Mouse (Mus musculus) embryonic facial prominence, embryonic 13.5 days (tissue): ENCODE data around the gene Gm45062. TPM values are rescaled to one million over a fixed set of nuclear protein-coding genes. Genes with fewer than 3 reads are reported as not detected.

Source experiments
- ATAC-seq: fragments of 200-750 bp; cut with Nextera tagmentation; 2 replicates; pipeline ENCODE4 v1.8.0; 2017; ENCODE audit warnings: low read depth; ENCODE audit not compliant: insufficient number of reproducible peaks, insufficient read depth, low FRiP score, low TSS enrichment
- H3K27ac ChIP-seq: fragments of 300-500 bp; sonication (generic); 2 replicates; pipeline ENCODE4 v1.5.1; 2015; ENCODE audit warnings: moderate library complexity, mild to moderate bottlenecking, inconsistent platforms
- H3K27me3 ChIP-seq: fragments of 300-500 bp; sonication (generic); 2 replicates; pipeline ENCODE4 v1.6.1; 2015; ENCODE audit warnings: mild to moderate bottlenecking, inconsistent platforms
- H3K36me3 ChIP-seq: fragments of 300-500 bp; sonication (generic); 2 replicates; pipeline ENCODE4 v1.6.1; 2015; ENCODE audit warnings: mild to moderate bottlenecking, inconsistent platforms
- H3K4me1 ChIP-seq: fragments of 300-500 bp; sonication (generic); 2 replicates; pipeline ENCODE4 v1.6.1; 2015; ENCODE audit warnings: inconsistent platforms
- H3K4me2 ChIP-seq: fragments of 300-500 bp; sonication (generic); 2 replicates; pipeline ENCODE4 v1.6.1; 2015; ENCODE audit warnings: moderate library complexity, mild to moderate bottlenecking, inconsistent platforms
- H3K4me3 ChIP-seq: fragments of 300-500 bp; sonication (generic); 2 replicates; pipeline ENCODE4 v1.5.1; 2015; ENCODE audit warnings: mild to moderate bottlenecking, inconsistent platforms
- H3K9ac ChIP-seq: fragments of 300-500 bp; sonication (generic); 2 replicates; pipeline ENCODE4 v1.6.1; 2015; ENCODE audit warnings: mild to moderate bottlenecking, inconsistent platforms
- H3K9me3 ChIP-seq: fragments of 300-500 bp; sonication (generic); 2 replicates; pipeline ENCODE4 v1.6.1; 2016; ENCODE audit warnings: inconsistent platforms
- WGBS: fragments of 180-500 bp; shearing (Covaris S2); methylation state at CpG from one replicate; pipeline ENCODE4 v1.1.7; 2015; ENCODE audit warnings: mixed read lengths; 5-methylcytosine and 5-hydroxymethylcytosine counted together
- polyA plus RNA-seq: library from polyadenylated mRNA; unstranded; fragments of >200 nt; fragmentation: Nextera tagmentation; extraction: Ambion mirVana; gene quantifications from 2 replicates; pipeline ENCODE4 v1.2.1, GENCODE M21; 2015

Gene Gm45062
- polyA plus RNA-seq, 1 experiment from 2014 or later: 10.0 TPM

- WGBS: 74% methylated on average over 2 of the region's 2 CpGs
- no peak overlapping the region for H3K4me2 ChIP-seq
- H3K4me1 ChIP-seq: no peaks in the 10 kb centered on the region
- H3K9me3 ChIP-seq: no peaks in the 10 kb centered on the region
- no peak overlapping the region for H3K4me3 ChIP-seq
- no peak overlapping the region for H3K9ac ChIP-seq
- no peak overlapping the region for H3K27ac ChIP-seq
- no peak for ATAC-seq
- no peaks in the 10 kb centered on the region for H3K27me3 ChIP-seq
- H3K36me3 ChIP-seq: no peaks in the 10 kb centered on the region
Observed at GRCm38 (mm10) chr6:8617369-8617768, 358.1 kb downstream of the Gm45062 start.

GRCm38 (mm10) chr6:8619582-8620350 is 360.5 kb downstream of the Gm45062 start:
- Histone ChIP-seq H3K4me2 (no peak overlapping the region), H3K4me3 (no peak overlapping the region), H3K9me3 (no peaks in the 10 kb centered on the region), H3K4me1 (no peaks in the 10 kb centered on the region), H3K27ac (no peak overlapping the region), H3K9ac (no peak overlapping the region), H3K36me3 (no peaks in the 10 kb centered on the region), H3K27me3 (no peaks in the 10 kb centered on the region)
- 77% methylated on average over 4 of the region's 4 CpGs for WGBS
- ATAC-seq: no peak

GRCm38 (mm10) chr6:8623045-8623444 is 363.8 kb downstream of the Gm45062 start:
- H3K36me3 ChIP-seq: no peaks in the 10 kb centered on the region
- ATAC-seq: no peak
- H3K27ac ChIP-seq: no peak overlapping the region
- no peaks in the 10 kb centered on the region for H3K27me3 ChIP-seq
- H3K9ac ChIP-seq: no peak overlapping the region
- no peak overlapping the region for H3K4me2 ChIP-seq
- WGBS: 79% methylated on average over 3 of the region's 3 CpGs
- no peak overlapping the region for H3K4me3 ChIP-seq
- no peaks in the 10 kb centered on the region for H3K9me3 ChIP-seq
- H3K4me1 ChIP-seq: no peaks in the 10 kb centered on the region

GRCm38 (mm10) chr6:8628226-8628625 is 369.0 kb downstream of the Gm45062 start:
- Histone ChIP-seq H3K36me3 (no peaks in the 10 kb centered on the region), H3K4me3 (no peak overlapping the region), H3K4me2 (no peak overlapping the region), H3K9me3 (no peaks in the 10 kb centered on the region), H3K9ac (no peak overlapping the region), H3K27me3 (no peaks in the 10 kb centered on the region), H3K4me1 (no peaks in the 10 kb centered on the region), H3K27ac (no peak overlapping the region)
- 89% methylated on average over 8 of the region's 8 CpGs for WGBS
- no peak for ATAC-seq

GRCm38 (mm10) chr6:8628715-8629267 is 369.5 kb downstream of the Gm45062 start:
- ATAC-seq: no peak
- WGBS: 88% methylated on average over 7 of the region's 7 CpGs

GRCm38 (mm10) chr6:8630531-8630930 is 371.3 kb downstream of the Gm45062 start:
- 82% methylated on average over 7 of the region's 7 CpGs for WGBS
- H3K27me3 ChIP-seq: no peaks in the 10 kb centered on the region

More at GRCm38 (mm10) chr6:8628715-8629267, 369.5 kb downstream of the Gm45062 start:
- Histone ChIP-seq H3K36me3 (no peaks in the 10 kb centered on the region), H3K9me3 (no peaks in the 10 kb centered on the region), H3K4me3 (no peak overlapping the region), H3K27ac (no peak overlapping the region), H3K9ac (no peak overlapping the region), H3K27me3 (no peaks in the 10 kb centered on the region), H3K4me1 (no peaks in the 10 kb centered on the region), H3K4me2 (no peak overlapping the region)

GRCm38 (mm10) chr6:8631362-8631761 is 372.1 kb downstream of the Gm45062 start:
- H3K36me3 ChIP-seq: no peaks in the 10 kb centered on the region
- no peaks in the 10 kb centered on the region for H3K9me3 ChIP-seq
- no peak for ATAC-seq
- no peak overlapping the region for H3K4me3 ChIP-seq
- no peak overlapping the region for H3K9ac ChIP-seq
- H3K4me1 ChIP-seq: no peaks in the 10 kb centered on the region
- no peak overlapping the region for H3K27ac ChIP-seq
- H3K4me2 ChIP-seq: no peak overlapping the region
- WGBS: 77% methylated on average over 8 of the region's 8 CpGs
- no peaks in the 10 kb centered on the region for H3K27me3 ChIP-seq

More at GRCm38 (mm10) chr6:8630531-8630930, 371.3 kb downstream of the Gm45062 start:
- H3K4me3 ChIP-seq: no peak overlapping the region
- no peak overlapping the region for H3K9ac ChIP-seq
- ATAC-seq: no peak
- no peaks in the 10 kb centered on the region for H3K9me3 ChIP-seq
- no peak overlapping the region for H3K4me2 ChIP-seq
- no peaks in the 10 kb centered on the region for H3K36me3 ChIP-seq
- H3K4me1 ChIP-seq: no peaks in the 10 kb centered on the region
- no peak overlapping the region for H3K27ac ChIP-seq

- Histone ChIP-seq H3K9ac (no peak overlapping the region), H3K27ac (no peak overlapping the region), H3K4me1 (no peaks in the 10 kb centered on the region), H3K9me3 (no peaks in the 10 kb centered on the region), H3K36me3 (no peaks in the 10 kb centered on the region), H3K4me2 (no peak overlapping the region), H3K4me3 (no peak overlapping the region), H3K27me3 (no peaks in the 10 kb centered on the region)
- ATAC-seq: no peak
- WGBS: 62% methylated on average over 5 of the region's 5 CpGs
Observed at GRCm38 (mm10) chr6:8631986-8632632, 372.9 kb downstream of the Gm45062 start.

GRCm38 (mm10) chr6:8632701-8633100 is 373.5 kb downstream of the Gm45062 start:
- WGBS: 90% methylated on average over 4 of the region's 4 CpGs
- H3K9me3 ChIP-seq: no peaks in the 10 kb centered on the region
- no peaks in the 10 kb centered on the region for H3K36me3 ChIP-seq
- no peak overlapping the region for H3K27ac ChIP-seq
- H3K4me2 ChIP-seq: no peak overlapping the region
- no peaks in the 10 kb centered on the region for H3K4me1 ChIP-seq
- ATAC-seq: no peak
- no peak overlapping the region for H3K4me3 ChIP-seq
- H3K27me3 ChIP-seq: no peaks in the 10 kb centered on the region
- H3K9ac ChIP-seq: no peak overlapping the region

- 90% methylated on average over 4 of the region's 4 CpGs for WGBS
- H3K27me3 ChIP-seq: no peaks in the 10 kb centered on the region
- no peaks in the 10 kb centered on the region for H3K4me1 ChIP-seq
- no peaks in the 10 kb centered on the region for H3K36me3 ChIP-seq
- ATAC-seq: no peak
- no peak overlapping the region for H3K4me2 ChIP-seq
- no peak overlapping the region for H3K4me3 ChIP-seq
- no peak overlapping the region for H3K9ac ChIP-seq
- H3K9me3 ChIP-seq: no peaks in the 10 kb centered on the region
- H3K27ac ChIP-seq: no peak overlapping the region
Observed at GRCm38 (mm10) chr6:8638122-8638521, 378.9 kb downstream of the Gm45062 start.

GRCm38 (mm10) chr6:8638899-8639298 is 379.6 kb downstream of the Gm45062 start:
- no peaks in the 10 kb centered on the region for H3K27me3 ChIP-seq
- H3K4me3 ChIP-seq: no peak overlapping the region
- 85% methylated on average over 4 of the region's 4 CpGs for WGBS
- no peaks in the 10 kb centered on the region for H3K4me1 ChIP-seq
- H3K36me3 ChIP-seq: no peaks in the 10 kb centered on the region
- no peaks in the 10 kb centered on the region for H3K9me3 ChIP-seq
- no peak overlapping the region for H3K4me2 ChIP-seq
- no peak overlapping the region for H3K27ac ChIP-seq
- ATAC-seq: no peak
- H3K9ac ChIP-seq: no peak overlapping the region

GRCm38 (mm10) chr6:8639526-8639925 is 380.3 kb downstream of the Gm45062 start:
- 83% methylated on average over 2 of the region's 2 CpGs for WGBS
- H3K36me3 ChIP-seq: no peaks in the 10 kb centered on the region
- no peaks in the 10 kb centered on the region; the same call in 1 of the 2 replicates for H3K4me1 ChIP-seq
- H3K27ac ChIP-seq: no peak overlapping the region
- no peaks in the 10 kb centered on the region for H3K9me3 ChIP-seq
- H3K4me2 ChIP-seq: no peak overlapping the region
- H3K27me3 ChIP-seq: no peaks in the 10 kb centered on the region
- H3K4me3 ChIP-seq: no peak overlapping the region
- no peak for ATAC-seq
- no peak overlapping the region for H3K9ac ChIP-seq
